Mouse (Mus musculus) neural tube, embryonic 15.5 days (tissue): ENCODE results near the gene Ralgps1. TPM values are rescaled to one million over a fixed set of nuclear protein-coding genes. Genes with fewer than 3 reads are reported as not detected.
A peak's percentile ranks its signal among the peaks of the same experiment; 100 is the strongest.

Source experiments
- ATAC-seq: fragments of 200-750 bp; cut with Nextera tagmentation; 2 replicates; pipeline ENCODE4 v1.8.0; 2017; ENCODE audit warnings: mild to moderate bottlenecking, moderate TSS enrichment, moderate library complexity; ENCODE audit not compliant: low FRiP score
- H3K27ac ChIP-seq: fragments of 300-500 bp; sonication (generic); replicated peaks from 2 replicates; pipeline ENCODE4 v1.5.1; 2015; ENCODE audit warnings: mild to moderate bottlenecking, inconsistent platforms
- H3K27me3 ChIP-seq: fragments of 300-500 bp; sonication (generic); replicated peaks from 2 replicates; pipeline ENCODE4 v1.6.1; 2015; ENCODE audit warnings: inconsistent platforms
- H3K36me3 ChIP-seq: fragments of 300-500 bp; sonication (generic); 2 replicates; pipeline ENCODE4 v1.6.1; 2015; ENCODE audit warnings: inconsistent platforms
- H3K4me1 ChIP-seq: fragments of 300-500 bp; sonication (generic); 2 replicates; pipeline ENCODE4 v1.6.1; 2015; ENCODE audit warnings: inconsistent platforms
- H3K4me2 ChIP-seq: fragments of 300-500 bp; sonication (generic); 2 replicates; pipeline ENCODE4 v1.6.1; 2015; ENCODE audit warnings: inconsistent platforms, mild to moderate bottlenecking, moderate library complexity
- H3K4me3 ChIP-seq: fragments of 300-500 bp; sonication (generic); replicated peaks from 2 replicates; pipeline ENCODE4 v1.5.1; 2015; ENCODE audit warnings: mild to moderate bottlenecking, inconsistent platforms
- H3K9ac ChIP-seq: fragments of 300-500 bp; sonication (generic); replicated peaks from 2 replicates; pipeline ENCODE4 v1.6.1; 2015; ENCODE audit warnings: mild to moderate bottlenecking, inconsistent platforms
- H3K9me3 ChIP-seq: fragments of 300-500 bp; sonication (generic); replicated peaks from 2 replicates; pipeline ENCODE4 v1.6.1; 2016; ENCODE audit warnings: inconsistent platforms
- WGBS: fragments of 180-500 bp; shearing (Covaris S2); methylation state at CpG from one replicate; pipeline ENCODE4 v1.1.7; 2015; ENCODE audit warnings: mixed read lengths; 5-methylcytosine and 5-hydroxymethylcytosine counted together
- polyA plus RNA-seq: library from polyadenylated mRNA; unstranded; fragments of >200 nt; fragmentation: Nextera tagmentation; extraction: Ambion mirVana; gene quantifications from 2 replicates; pipeline ENCODE4 v1.2.1, GENCODE M21; 2015

Ralgps1 gene
- polyA plus RNA-seq, 1 experiment from 2014 or later = 34.9 TPM

GRCm38 (mm10) chr2:33231788-33232187, 139.5 kb downstream of the Ralgps1 start:
- no peaks in the 10 kb centered on the region for H3K9me3 ChIP-seq
- H3K4me1 ChIP-seq = peaks cover 22% of the 10 kb centered on the region
- no peak overlapping the region for H3K9ac ChIP-seq
- ATAC-seq = no peak
- H3K27me3 ChIP-seq = no peaks in the 10 kb centered on the region
- 53% methylated on average over 2 of the region's 2 CpGs for WGBS
- H3K36me3 ChIP-seq = no peaks in the 10 kb centered on the region
- no peak overlapping the region for H3K27ac ChIP-seq
- no peak overlapping the region for H3K4me3 ChIP-seq
- H3K4me2 ChIP-seq = no peak overlapping the region

- Histone ChIP-seq H3K9ac (no peak overlapping the region), H3K27ac (no peak overlapping the region), H3K4me3 (no peak overlapping the region), H3K36me3 (no peaks in the 10 kb centered on the region), H3K4me2 (no peak overlapping the region), H3K27me3 (no peaks in the 10 kb centered on the region), H3K9me3 (no peaks in the 10 kb centered on the region), H3K4me1 (peaks cover 20% of the 10 kb centered on the region)
- WGBS = 87% methylated on average over 10 of the region's 10 CpGs
- no peak for ATAC-seq
These were observed 140.6 kb downstream of the Ralgps1 start for GRCm38 (mm10) chr2:33230701-33231100.

GRCm38 (mm10) chr2:33228551-33228950, 142.7 kb downstream of the Ralgps1 start:
- ATAC-seq = no peak
- Histone ChIP-seq H3K4me1 (0 out of 2 replicates have a peak, but pooled peaks cover 5% of the 10 kb centered on the region), H3K4me3 (no peak overlapping the region), H3K4me2 (no peak overlapping the region), H3K27me3 (no peaks in the 10 kb centered on the region), H3K36me3 (no peaks in the 10 kb centered on the region), H3K9me3 (no peaks in the 10 kb centered on the region), H3K9ac (no peak overlapping the region), H3K27ac (no peak overlapping the region)
- 93% methylated on average over 15 of the region's 15 CpGs for WGBS

- Histone ChIP-seq H3K9ac (no peak overlapping the region), H3K36me3 (no peaks in the 10 kb centered on the region), H3K27me3 (no peaks in the 10 kb centered on the region), H3K4me1 (peaks cover 8% of the 10 kb centered on the region; the same call in 1 of the 2 replicates), H3K27ac (no peak overlapping the region), H3K4me3 (no peak overlapping the region), H3K9me3 (no peaks in the 10 kb centered on the region), H3K4me2 (no peak overlapping the region)
- 94% methylated on average over 11 of the region's 11 CpGs for WGBS
- no peak for ATAC-seq
These were observed 143.2 kb downstream of the Ralgps1 start for GRCm38 (mm10) chr2:33228077-33228476.

GRCm38 (mm10) chr2:33225921-33226320, 145.4 kb downstream of the Ralgps1 start:
- Histone ChIP-seq H3K9ac (no peak overlapping the region), H3K4me2 (no peak overlapping the region), H3K27me3 (no peaks in the 10 kb centered on the region), H3K4me3 (no peak overlapping the region), H3K4me1 (peaks cover 10% of the 10 kb centered on the region; the same call in 1 of the 2 replicates), H3K9me3 (no peaks in the 10 kb centered on the region), H3K36me3 (no peaks in the 10 kb centered on the region), H3K27ac (no peak overlapping the region)
- no peak for ATAC-seq
- WGBS = 94% methylated on average over 7 of the region's 7 CpGs

GRCm38 (mm10) chr2:33223656-33224358, 147.5 kb downstream of the Ralgps1 start:
- H3K4me1 ChIP-seq = peaks cover 21% of the 10 kb centered on the region
- 81% methylated on average over 10 of the region's 10 CpGs for WGBS
- H3K9me3 ChIP-seq = no peaks in the 10 kb centered on the region
- H3K9ac ChIP-seq = no peak overlapping the region
- no peak overlapping the region for H3K4me2 ChIP-seq
- no peaks in the 10 kb centered on the region for H3K36me3 ChIP-seq
- H3K27me3 ChIP-seq = no peaks in the 10 kb centered on the region
- H3K27ac ChIP-seq = no peak overlapping the region
- no peak for ATAC-seq
- H3K4me3 ChIP-seq = no peak overlapping the region

GRCm38 (mm10) chr2:33222480-33222879, 148.8 kb downstream of the Ralgps1 start:
- H3K4me1 ChIP-seq = peaks cover 25% of the 10 kb centered on the region

GRCm38 (mm10) chr2:33221339-33221900, 149.9 kb downstream of the Ralgps1 start:
- peaks cover 33% of the 10 kb centered on the region for H3K4me1 ChIP-seq
- no peak overlapping the region for H3K9ac ChIP-seq
- no peak for ATAC-seq
- H3K27me3 ChIP-seq = no peaks in the 10 kb centered on the region
- H3K4me3 ChIP-seq = no peak overlapping the region
- H3K27ac ChIP-seq = no peak overlapping the region
- WGBS = 89% methylated on average over 11 of the region's 11 CpGs
- no peak overlapping the region for H3K4me2 ChIP-seq
- no peaks in the 10 kb centered on the region for H3K36me3 ChIP-seq
- no peaks in the 10 kb centered on the region for H3K9me3 ChIP-seq

More at GRCm38 (mm10) chr2:33222480-33222879, 148.8 kb downstream of the Ralgps1 start:
- H3K36me3 ChIP-seq = no peaks in the 10 kb centered on the region
- ATAC-seq = no peak
- H3K27ac ChIP-seq = no peak overlapping the region
- no peak overlapping the region for H3K4me2 ChIP-seq
- H3K9me3 ChIP-seq = no peaks in the 10 kb centered on the region
- no peaks in the 10 kb centered on the region for H3K27me3 ChIP-seq
- no peak overlapping the region for H3K4me3 ChIP-seq
- H3K9ac ChIP-seq = no peak overlapping the region
- WGBS = 82% methylated on average over 6 of the region's 6 CpGs

GRCm38 (mm10) chr2:33220674-33221338, 150.5 kb downstream of the Ralgps1 start:
- Histone ChIP-seq H3K27ac (no peak overlapping the region), H3K36me3 (no peaks in the 10 kb centered on the region), H3K9me3 (no peaks in the 10 kb centered on the region), H3K27me3 (no peaks in the 10 kb centered on the region), H3K4me3 (no peak overlapping the region), H3K9ac (no peak overlapping the region), H3K4me2 (no peak overlapping the region), H3K4me1 (peaks cover 39% of the 10 kb centered on the region)
- WGBS = 87% methylated on average over 10 of the region's 10 CpGs
- no peak for ATAC-seq

- WGBS = 86% methylated on average over 6 of the region's 6 CpGs
- Histone ChIP-seq H3K27ac (no peak overlapping the region), H3K4me3 (no peak overlapping the region), H3K4me1 (peaks cover 45% of the 10 kb centered on the region), H3K9ac (no peak overlapping the region), H3K27me3 (no peaks in the 10 kb centered on the region), H3K4me2 (no peak overlapping the region), H3K36me3 (no peaks in the 10 kb centered on the region), H3K9me3 (no peaks in the 10 kb centered on the region)
- ATAC-seq = no peak
These were observed 151.0 kb downstream of the Ralgps1 start for GRCm38 (mm10) chr2:33220246-33220645.

GRCm38 (mm10) chr2:33219637-33220036, 151.6 kb downstream of the Ralgps1 start:
- Histone ChIP-seq H3K4me3 (no peak overlapping the region), H3K9ac (no peak overlapping the region), H3K9me3 (no peaks in the 10 kb centered on the region), H3K27ac (peak overlapping the region; percentile 38; the same call in 1 of the 2 replicates), H3K4me1 (peaks cover 50% of the 10 kb centered on the region), H3K4me2 (no peak overlapping the region), H3K36me3 (no peaks in the 10 kb centered on the region), H3K27me3 (no peaks in the 10 kb centered on the region)
- no peak for ATAC-seq
- 85% methylated on average over 4 of the region's 4 CpGs for WGBS
